Mouse (Mus musculus) lung, postnatal 0 days (tissue): ENCODE data around the gene Gm10563.

Experiments
- CTCF ChIP-seq: IDR thresholded peaks from 2 replicates; pipeline ENCODE4 v1.5.1; 2016; ENCODE audit warnings: antibody characterized with exemption, mild to moderate bottlenecking
- EP300 ChIP-seq: IDR thresholded peaks from 2 replicates; pipeline ENCODE4 v1.6.1; 2016; ENCODE audit warnings: antibody characterized with exemption, mild to moderate bottlenecking, control low read depth

DNA sequence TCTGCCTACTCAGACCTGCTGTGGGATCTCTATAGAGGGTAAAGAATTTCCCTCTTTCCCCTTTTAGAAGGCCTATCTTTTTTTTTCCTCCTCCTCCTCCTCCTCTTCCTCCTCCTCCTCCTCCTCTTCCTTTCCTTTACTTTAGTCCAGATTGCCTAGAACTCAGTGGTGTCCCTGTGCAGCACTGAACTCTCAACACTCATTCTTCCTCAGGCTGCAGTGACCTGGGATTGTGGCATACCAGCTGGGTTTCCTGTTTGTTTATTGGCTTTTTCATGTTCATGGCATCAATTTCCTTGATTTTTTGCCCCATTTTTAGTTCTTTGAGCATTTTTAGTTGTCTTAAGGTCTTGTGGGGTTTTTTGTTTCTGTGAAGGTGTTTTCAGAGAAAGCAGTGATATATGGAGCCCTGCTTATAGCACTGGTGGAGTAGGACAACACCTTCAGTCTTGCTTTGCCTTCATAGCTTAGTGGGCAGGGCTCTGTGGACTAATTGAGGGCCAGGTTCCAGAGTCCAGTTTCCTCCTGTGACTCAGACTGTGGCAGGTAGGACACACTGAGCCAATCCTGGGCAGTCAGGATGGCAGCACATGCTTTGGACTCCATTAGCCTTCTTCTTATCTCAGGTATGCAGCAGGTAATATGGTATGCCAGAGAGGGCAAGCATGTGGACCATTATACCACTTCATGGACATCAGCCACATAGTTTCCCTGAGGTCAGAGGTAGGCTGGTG, 9.3 kb downstream of the Gm10563 start:
- no peak for TF ChIP-seq EP300
- TF ChIP-seq CTCF: no peak
